Mouse (Mus musculus) embryonic fibroblast, embryonic 13.5 days (primary cell): ENCODE measurements around the gene Ccdc30.

Source experiments
- CTCF ChIP-seq: IDR thresholded peaks from 2 replicates; pipeline ENCODE4 v1.5.1; 2011; ENCODE audit warnings: mild to moderate bottlenecking, control low read depth, low read length, moderate library complexity, borderline replicate concordance; ENCODE audit not compliant: insufficient read depth
- POLR2A ChIP-seq: IDR thresholded peaks from 2 replicates; pipeline ENCODE4 v1.6.1; 2011; ENCODE audit warnings: low read depth, mild to moderate bottlenecking, control low read depth, low read length, moderate library complexity

GRCm38 (mm10) chr4:119369460-119369859, 45.9 kb downstream of the Ccdc30 start:
- TF ChIP-seq CTCF (no peak), POLR2A (no peak)
